Mouse (Mus musculus) adrenal gland, postnatal 4 days (tissue): Measurements from ENCODE around the gene Blnk. TPM values are rescaled to one million over a fixed set of nuclear protein-coding genes. Genes with fewer than 3 reads are reported as not detected.

ENCODE experiments used
- DNase-seq, 2 experiments: peaks; one replicate each; pipeline ENCODE4 v3.0.0; 2021 to 2022; ENCODE audit warnings: low spot score in 2 of 2, mixed read lengths in 2 of 2
- total RNA-seq, 2 experiments: library from RNA; stranded (reverse); gene quantifications; 2 replicates each; pipeline ENCODE4 v1.2.3; 2021

Gene Blnk
- total RNA-seq, 2 experiments from 2014 or later: 1.2 to 2.5 TPM

GRCm38 (mm10) chr19:41003694-41004315, 9.5 kb upstream of the Blnk start:
- DNase-seq: no peak

- DNase-seq: no peak
Observed at GRCm38 (mm10) chr19:40999569-40999968, 5.2 kb upstream of the Blnk start.

- no peak for DNase-seq
Observed at GRCm38 (mm10) chr19:40998469-40999170, 4.3 kb upstream of the Blnk start.

GRCm38 (mm10) chr19:40996722-40997121, 2.4 kb upstream of the Blnk start:
- no peak for DNase-seq

- no peak for DNase-seq
Observed at GRCm38 (mm10) chr19:40995449-40996401, 1.4 kb upstream of the Blnk start.

- DNase-seq: no peak
Observed at GRCm38 (mm10) chr19:40994911-40995310, 576 bp upstream of the Blnk start.

- DNase-seq: no peak
Observed at GRCm38 (mm10) chr19:40993356-40993755, 979 bp downstream of the Blnk start.

GRCm38 (mm10) chr19:40992517-40993044, 1.8 kb downstream of the Blnk start:
- DNase-seq: no peak

GRCm38 (mm10) chr19:40992096-40992495, 2.2 kb downstream of the Blnk start:
- no peak for DNase-seq

GRCm38 (mm10) chr19:40991626-40992025, 2.7 kb downstream of the Blnk start:
- DNase-seq: no peak

GRCm38 (mm10) chr19:40990781-40991343, 3.5 kb downstream of the Blnk start:
- DNase-seq: no peak

- no peak for DNase-seq
Observed at GRCm38 (mm10) chr19:40989961-40990600, 4.3 kb downstream of the Blnk start.

GRCm38 (mm10) chr19:40988856-40989255, 5.5 kb downstream of the Blnk start:
- DNase-seq: no peak

GRCm38 (mm10) chr19:40984536-40984935, 9.8 kb downstream of the Blnk start:
- no peak for DNase-seq

GRCm38 (mm10) chr19:40980671-40981070, 13.7 kb downstream of the Blnk start:
- no peak for DNase-seq

GRCm38 (mm10) chr19:40978026-40978425, 16.3 kb downstream of the Blnk start:
- DNase-seq: no peak

GRCm38 (mm10) chr19:40976946-40977917, 17.1 kb downstream of the Blnk start:
- no peak for DNase-seq

- no peak for DNase-seq
Observed at GRCm38 (mm10) chr19:40971273-40971914, 22.9 kb downstream of the Blnk start.

GRCm38 (mm10) chr19:40970775-40971174, 23.6 kb downstream of the Blnk start:
- DNase-seq: no peak
